Mouse (Mus musculus): ENCODE results near the gene Ppm1l.

- no peak for TF ChIP-seq GATA1 (IDR thresholded peaks at IDR 0.05; ENCODE audit: borderline replicate concordance, low read length)
- TF ChIP-seq FLI1 (IDR thresholded peaks at IDR 0.05; ENCODE audit: low read length), result no peak
Observed at GRCm38 (mm10) chr3:69461956-69462355, 145.3 kb downstream of the Ppm1l start.

Data from megakaryocyte, embryonic 14.5 days (primary cell).